In the genomic region with DNA sequence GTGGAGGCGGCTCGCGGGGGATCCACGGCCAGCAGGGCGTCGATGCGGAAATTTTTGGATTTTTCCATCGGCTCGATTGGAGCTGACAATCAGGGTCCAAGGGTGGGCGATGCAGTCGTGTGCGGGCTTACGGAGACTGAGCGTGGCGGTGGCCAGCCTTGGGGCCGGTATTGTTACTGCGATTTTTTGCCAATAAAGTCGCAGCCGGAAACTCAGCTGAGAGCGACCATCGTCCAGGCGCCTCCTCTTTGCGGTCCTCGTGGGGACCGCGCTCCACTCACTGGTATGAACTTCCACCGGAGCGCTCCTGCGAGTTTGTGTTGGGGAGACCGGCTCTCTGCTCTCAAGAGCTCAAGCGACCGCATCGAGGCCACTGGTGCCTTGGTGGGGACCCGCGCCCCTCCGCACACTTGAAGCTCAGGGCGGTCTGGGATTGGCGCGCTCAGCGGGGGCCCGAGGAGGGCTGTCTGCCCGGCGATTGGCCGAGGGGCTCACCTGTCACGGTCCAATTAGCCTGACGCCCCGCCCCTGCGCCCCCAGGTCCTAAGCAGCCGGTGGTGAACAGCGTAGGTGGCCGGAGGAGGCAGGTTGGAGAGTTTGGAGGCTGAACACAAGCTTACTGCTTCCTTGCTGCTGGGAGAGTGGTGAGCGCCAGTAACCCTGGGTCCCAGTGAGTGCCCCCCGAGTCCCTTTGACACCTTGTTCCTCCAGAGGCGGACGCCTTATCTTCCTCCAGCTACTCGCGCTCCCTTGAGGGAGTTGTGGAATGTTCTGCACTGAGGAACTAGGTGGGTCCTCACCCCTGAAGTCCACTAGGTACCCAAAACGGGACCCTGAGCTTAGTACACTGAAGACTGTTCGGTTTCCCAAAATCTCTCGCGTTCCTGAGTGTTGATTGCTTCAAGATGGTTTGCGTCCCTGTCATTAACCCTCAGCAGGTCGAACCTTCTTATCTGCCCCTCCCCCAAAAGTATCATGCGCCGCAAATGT, we compare ENCODE assay signal across 8 mouse cellular contexts. TPM values are rescaled to one million over a fixed set of nuclear protein-coding genes. Genes with fewer than 3 reads are reported as not detected.
DNase-seq lines count a peak whose midpoint lies in the region; ATAC-seq and TF ChIP-seq lines count a peak whose summit lies in the region.

A gene (minus strand): TSS at position 263 of the 990 bp plus-strand sequence.

- ATAC-seq in lung, embryonic 16.5 days (ENCODE audit: low read depth), result peak; percentile 51; the same call in 1 of the 2 replicates
- peak; percentile 19; the same call in 1 of the 2 replicates for ATAC-seq in forebrain, embryonic 12.5 days (ENCODE audit: low FRiP score)
- no peak for ATAC-seq in liver, embryonic 12.5 days

- H3K9ac ChIP-seq in lung, embryonic 16.5 days (ENCODE audit: low read length), result peak within 1 kb of the TSS; percentile 7; the same call in 1 of the 2 replicates
- H3K9ac ChIP-seq in forebrain, embryonic 12.5 days, result no peak within 1 kb of the TSS
- no peak within 1 kb of the TSS for H3K9ac ChIP-seq in liver, embryonic 12.5 days

- H3K4me3 ChIP-seq in lung, embryonic 16.5 days (ENCODE audit: low read length), result peak within 1 kb of the TSS; percentile 43
- peak within 1 kb of the TSS; percentile 31 for H3K4me3 ChIP-seq in forebrain, embryonic 12.5 days (replicated peaks)
- peak within 1 kb of the TSS; percentile 25 for H3K4me3 ChIP-seq in liver, embryonic 12.5 days
- peak within 1 kb of the TSS; percentile 27 for H3K4me3 ChIP-seq in testis, adult 2 months (ENCODE audit: control insufficient read depth, low read depth, low read length)

- H3K27ac ChIP-seq in lung, embryonic 16.5 days (ENCODE audit: low read length), result no peak within 1 kb of the TSS
- no peak within 1 kb of the TSS for H3K27ac ChIP-seq in forebrain, embryonic 12.5 days
- H3K27ac ChIP-seq in liver, embryonic 12.5 days, result no peak within 1 kb of the TSS
- H3K27ac ChIP-seq in testis, adult 2 months (ENCODE audit: control insufficient read depth, insufficient read depth, low read depth, low read length), result no peak within 1 kb of the TSS

- peak within 1 kb of the TSS; percentile 68 for H3K4me2 ChIP-seq in lung, embryonic 16.5 days (ENCODE audit: low read depth, low read length)
- peak within 1 kb of the TSS; percentile 50 for H3K4me2 ChIP-seq in forebrain, embryonic 12.5 days
- peak within 1 kb of the TSS; percentile 50 for H3K4me2 ChIP-seq in liver, embryonic 12.5 days

- TF ChIP-seq POLR2A in testis, adult 2 months (IDR thresholded peaks at IDR 0.05; ENCODE audit: control insufficient read depth, low read depth, low read length), result no peak

- no peak for TF ChIP-seq CTCF in testis, adult 2 months (IDR thresholded peaks at IDR 0.05; ENCODE audit: control insufficient read depth, insufficient read depth, insufficient replicate concordance, low read depth, low read length)

- DNase-seq in lung, adult 18-20 months, result no peak
- DNase-seq in layer of hippocampus, postnatal 10 days (ENCODE audit: low spot score in 2 of 2), result no peak
- DNase-seq in layer of hippocampus, adult 11-12 months (ENCODE audit: low spot score), result no peak
- no peak for DNase-seq in thymus, postnatal 0 days (ENCODE audit: low spot score)

- under 1% methylated on average over 65 of the region's 65 CpGs for WGBS in lung, embryonic 16.5 days
- under 1% methylated on average over 65 of the region's 65 CpGs for WGBS in forebrain, embryonic 12.5 days
- 2% methylated on average over 65 of the region's 65 CpGs for WGBS in liver, embryonic 12.5 days (ENCODE audit: insufficient replicate concordance)

- H3K9me3 ChIP-seq in lung, embryonic 16.5 days (ENCODE audit: control insufficient read depth, low read length), result no peaks in the 10 kb centered on the region
- no peaks in the 10 kb centered on the region for H3K9me3 ChIP-seq in forebrain, embryonic 12.5 days
- no peaks in the 10 kb centered on the region for H3K9me3 ChIP-seq in liver, embryonic 12.5 days (replicated peaks)

- peaks cover 97% of the 10 kb centered on the region for H3K27me3 ChIP-seq in lung, embryonic 16.5 days (ENCODE audit: control insufficient read depth, insufficient read depth, low read depth, low read length)
- peaks cover 100% of the 10 kb centered on the region for H3K27me3 ChIP-seq in forebrain, embryonic 12.5 days
- H3K27me3 ChIP-seq in liver, embryonic 12.5 days (replicated peaks), result peaks cover 100% of the 10 kb centered on the region
- H3K27me3 ChIP-seq in testis, adult 2 months (ENCODE audit: control insufficient read depth, insufficient read depth, low read length), result peaks cover 4% of the 10 kb centered on the region

- no peaks in the 10 kb centered on the region for H3K36me3 ChIP-seq in lung, embryonic 16.5 days (ENCODE audit: control insufficient read depth, insufficient read depth, low read length)
- no peaks in the 10 kb centered on the region for H3K36me3 ChIP-seq in forebrain, embryonic 12.5 days (replicated peaks)
- no peaks in the 10 kb centered on the region for H3K36me3 ChIP-seq in liver, embryonic 12.5 days
- H3K36me3 ChIP-seq in testis, adult 2 months (ENCODE audit: control insufficient read depth, insufficient read depth, low read length), result no peaks in the 10 kb centered on the region

- peaks cover 12% of the 10 kb centered on the region for H3K4me1 ChIP-seq in lung, embryonic 16.5 days (replicated peaks; ENCODE audit: control insufficient read depth, insufficient read depth, low read length)
- peaks cover 17% of the 10 kb centered on the region for H3K4me1 ChIP-seq in forebrain, embryonic 12.5 days
- peaks cover 7% of the 10 kb centered on the region; the same call in 1 of the 2 replicates for H3K4me1 ChIP-seq in liver, embryonic 12.5 days
- H3K4me1 ChIP-seq in testis, adult 2 months (ENCODE audit: control insufficient read depth, insufficient read depth, low read length), result peaks cover 11% of the 10 kb centered on the region

RNA-seq across cellular contexts. Expression of the gene that starts here (rescaled TPM):
- polyA plus RNA-seq in lung, embryonic 16.5 days (2015; fragmentation: Nextera tagmentation; extraction: Ambion mirVana), result not detected in 2 replicates
- polyA plus RNA-seq in forebrain, embryonic 12.5 days (2016; fragmentation: Nextera tagmentation; extraction: Ambion mirVana), result 0.09 TPM in 1 of 2 replicates, not detected in the other
- not detected in 2 replicates for polyA plus RNA-seq in liver, embryonic 12.5 days (2016; fragmentation: Nextera tagmentation; extraction: Ambion mirVana)
- 0.47 and 0.57 TPM in 2 replicates for polyA plus RNA-seq in testis, adult 2 months (2012; rRNA removed)
- not detected for total RNA-seq in layer of hippocampus, postnatal 10 days (2021)
- not detected in 2 replicates for polyA plus RNA-seq in thymus, postnatal 0 days (2015; fragmentation: Nextera tagmentation; extraction: Ambion mirVana)

Comparison
In these comparisons a context has a peak if more than half of its experiments do, and no peak if none do; other contexts are left out.
1. Peak in ATAC-seq, H3K4me3 ChIP-seq, H3K9ac ChIP-seq and H3K4me2 ChIP-seq in lung, embryonic 16.5 days; RNA of the gene not detected or under 1 TPM.
2. Peak in ATAC-seq, H3K4me3 ChIP-seq and H3K4me2 ChIP-seq in forebrain, embryonic 12.5 days; RNA of the gene not detected or under 1 TPM.